In genomic region chr5:134175696-134176095, GRCm38 (mm10) we compare ENCODE assay signal across 8 mouse cellular contexts. TPM values are rescaled to one million over a fixed set of nuclear protein-coding genes. Genes with fewer than 3 reads are reported as not detected.
DNase-seq lines count a peak whose midpoint lies in the region; ATAC-seq lines count a peak whose summit lies in the region.

No protein-coding gene starts in this region.

- peaks cover 19% of the 10 kb centered on the region for H3K36me3 ChIP-seq in heart, embryonic 13.5 days
- peaks cover 14% of the 10 kb centered on the region for H3K36me3 ChIP-seq in embryonic facial prominence, embryonic 12.5 days
- H3K36me3 ChIP-seq in limb, embryonic 13.5 days = peaks cover 24% of the 10 kb centered on the region
- no peaks in the 10 kb centered on the region for H3K36me3 ChIP-seq in stomach, embryonic 15.5 days

- no peak for ATAC-seq in heart, embryonic 13.5 days (ENCODE audit: extremely low read depth, insufficient number of reproducible peaks, low FRiP score, low TSS enrichment)
- ATAC-seq in embryonic facial prominence, embryonic 12.5 days (ENCODE audit: insufficient number of reproducible peaks, insufficient read depth, low FRiP score, low TSS enrichment) = no peak
- ATAC-seq in limb, embryonic 13.5 days (ENCODE audit: low FRiP score, low read depth) = no peak
- no peak for ATAC-seq in stomach, embryonic 15.5 days (ENCODE audit: insufficient read depth, low FRiP score, low read depth)

- peak overlapping the region; percentile 86 for H3K27ac ChIP-seq in heart, embryonic 13.5 days (replicated peaks)
- peak overlapping the region; percentile 73; the same call in 1 of the 2 replicates for H3K27ac ChIP-seq in embryonic facial prominence, embryonic 12.5 days
- peak overlapping the region; percentile 73; the same call in 1 of the 2 replicates for H3K27ac ChIP-seq in limb, embryonic 13.5 days
- peak overlapping the region; percentile 85 for H3K27ac ChIP-seq in stomach, embryonic 15.5 days

- peak overlapping the region; percentile 90 for H3K9ac ChIP-seq in heart, embryonic 13.5 days
- peak overlapping the region; percentile 70 for H3K9ac ChIP-seq in embryonic facial prominence, embryonic 12.5 days
- peak overlapping the region; percentile 83 for H3K9ac ChIP-seq in limb, embryonic 13.5 days
- H3K9ac ChIP-seq in stomach, embryonic 15.5 days = peak overlapping the region; percentile 77

- no peaks in the 10 kb centered on the region for H3K27me3 ChIP-seq in heart, embryonic 13.5 days (replicated peaks)
- no peaks in the 10 kb centered on the region for H3K27me3 ChIP-seq in embryonic facial prominence, embryonic 12.5 days
- H3K27me3 ChIP-seq in limb, embryonic 13.5 days = no peaks in the 10 kb centered on the region
- no peaks in the 10 kb centered on the region for H3K27me3 ChIP-seq in stomach, embryonic 15.5 days (replicated peaks)

- DNase-seq in heart, adult 18-20 months = no peak
- DNase-seq in ES-CJ7 (ENCODE audit: low read depth, low spot score) = peak; percentile 54
- DNase-seq in gastrocnemius, postnatal 10 days = no peak
- DNase-seq in thymus, postnatal 10 days (ENCODE audit: low spot score in 2 of 2) = no peak

- H3K4me3 ChIP-seq in heart, embryonic 13.5 days = peak overlapping the region; percentile 98
- H3K4me3 ChIP-seq in embryonic facial prominence, embryonic 12.5 days = peak overlapping the region; percentile 97
- H3K4me3 ChIP-seq in limb, embryonic 13.5 days = peak overlapping the region; percentile 75
- H3K4me3 ChIP-seq in stomach, embryonic 15.5 days (replicated peaks) = peak overlapping the region; percentile 89

- 12% methylated on average over 10 of the region's 10 CpGs for WGBS in heart, embryonic 13.5 days
- WGBS in embryonic facial prominence, embryonic 12.5 days = 4% methylated on average over 10 of the region's 10 CpGs
- WGBS in limb, embryonic 13.5 days = 5% methylated on average over 10 of the region's 10 CpGs
- 9% methylated on average over 10 of the region's 10 CpGs for WGBS in stomach, embryonic 15.5 days

- no peaks in the 10 kb centered on the region for H3K9me3 ChIP-seq in heart, embryonic 13.5 days
- no peaks in the 10 kb centered on the region for H3K9me3 ChIP-seq in embryonic facial prominence, embryonic 12.5 days
- H3K9me3 ChIP-seq in limb, embryonic 13.5 days = no peaks in the 10 kb centered on the region
- H3K9me3 ChIP-seq in stomach, embryonic 15.5 days = no peaks in the 10 kb centered on the region

- H3K4me2 ChIP-seq in heart, embryonic 13.5 days = peak overlapping the region; percentile 88
- peak overlapping the region; percentile 81 for H3K4me2 ChIP-seq in embryonic facial prominence, embryonic 12.5 days (replicated peaks)
- peak overlapping the region; percentile 89 for H3K4me2 ChIP-seq in limb, embryonic 13.5 days (replicated peaks)
- H3K4me2 ChIP-seq in stomach, embryonic 15.5 days = peak overlapping the region; percentile 79

- peaks cover 17% of the 10 kb centered on the region for H3K4me1 ChIP-seq in heart, embryonic 13.5 days
- H3K4me1 ChIP-seq in embryonic facial prominence, embryonic 12.5 days = peaks cover 9% of the 10 kb centered on the region
- H3K4me1 ChIP-seq in limb, embryonic 13.5 days = peaks cover 18% of the 10 kb centered on the region
- peaks cover 11% of the 10 kb centered on the region; the same call in 1 of the 2 replicates for H3K4me1 ChIP-seq in stomach, embryonic 15.5 days

RNA-seq across cellular contexts. Expression of gene Rcc1l, which starts 0.9 kb away (rescaled TPM):
- polyA plus RNA-seq in heart, embryonic 13.5 days (2015; fragmentation: Nextera tagmentation; extraction: Ambion mirVana) = 24.3 and 25.4 TPM in 2 replicates
- total RNA-seq in heart, adult 18-20 months (2021) = 10 to 100 TPM; 34.4 to 36.3 TPM
- polyA plus RNA-seq in embryonic facial prominence, embryonic 12.5 days (2016; fragmentation: Nextera tagmentation; extraction: Ambion mirVana) = 36.6 and 38.0 TPM in 2 replicates
- 34.2 and 35.1 TPM in 2 replicates for polyA plus RNA-seq in limb, embryonic 13.5 days (2015; fragmentation: Nextera tagmentation; extraction: Ambion mirVana)
- polyA plus RNA-seq in stomach, embryonic 15.5 days (2015; fragmentation: Nextera tagmentation; extraction: Ambion mirVana) = 27.3 and 30.8 TPM in 2 replicates
- 10 to 100 TPM; 17.2 to 17.4 TPM for total RNA-seq in gastrocnemius, postnatal 10 days (2021)

RNA-seq across cellular contexts. Expression of gene Gtf2ird2, which starts 8.1 kb away (rescaled TPM):
- 5.8 and 6.3 TPM in 2 replicates for polyA plus RNA-seq in heart, embryonic 13.5 days (2015; fragmentation: Nextera tagmentation; extraction: Ambion mirVana)
- total RNA-seq in heart, adult 18-20 months (2021) = 1 to 10 TPM; 5.2 to 7.1 TPM
- 10.6 and 11.4 TPM in 2 replicates for polyA plus RNA-seq in embryonic facial prominence, embryonic 12.5 days (2016; fragmentation: Nextera tagmentation; extraction: Ambion mirVana)
- polyA plus RNA-seq in limb, embryonic 13.5 days (2015; fragmentation: Nextera tagmentation; extraction: Ambion mirVana) = 11.0 and 11.9 TPM in 2 replicates
- 7.7 and 8.2 TPM in 2 replicates for polyA plus RNA-seq in stomach, embryonic 15.5 days (2015; fragmentation: Nextera tagmentation; extraction: Ambion mirVana)
- total RNA-seq in gastrocnemius, postnatal 10 days (2021) = 1 to 10 TPM; 6.1 to 7.2 TPM

RNA-seq across cellular contexts. Expression of gene Ncf1, which starts 53.7 kb away (rescaled TPM):
- polyA plus RNA-seq in heart, embryonic 13.5 days (2015; fragmentation: Nextera tagmentation; extraction: Ambion mirVana) = 2.7 and 3.1 TPM in 2 replicates
- 1 to 10 TPM; 7.1 to 8.3 TPM for total RNA-seq in heart, adult 18-20 months (2021)
- polyA plus RNA-seq in embryonic facial prominence, embryonic 12.5 days (2016; fragmentation: Nextera tagmentation; extraction: Ambion mirVana) = 2.2 and 2.3 TPM in 2 replicates
- polyA plus RNA-seq in limb, embryonic 13.5 days (2015; fragmentation: Nextera tagmentation; extraction: Ambion mirVana) = 2.7 and 2.8 TPM in 2 replicates
- 7.1 and 7.9 TPM in 2 replicates for polyA plus RNA-seq in stomach, embryonic 15.5 days (2015; fragmentation: Nextera tagmentation; extraction: Ambion mirVana)
- 1 to 10 TPM; 3.4 to 4.7 TPM for total RNA-seq in gastrocnemius, postnatal 10 days (2021)
